Mouse (Mus musculus) neural tube, embryonic 10.5 days (tissue): ENCODE data around the gene Cyp3a25.
"Not testable (repeated sequence)": the region's sequence is repeated elsewhere in the genome, so short reads cannot be mapped to it uniquely, and the experiment has no call there.

Source experiments
- DNase-seq: peaks from one replicate; pipeline ENCODE4 v3.0.0-alpha.2; 2017; ENCODE audit warnings: low spot score; ENCODE audit errors: extremely low spot score

Gene Cyp3a25

DNA sequence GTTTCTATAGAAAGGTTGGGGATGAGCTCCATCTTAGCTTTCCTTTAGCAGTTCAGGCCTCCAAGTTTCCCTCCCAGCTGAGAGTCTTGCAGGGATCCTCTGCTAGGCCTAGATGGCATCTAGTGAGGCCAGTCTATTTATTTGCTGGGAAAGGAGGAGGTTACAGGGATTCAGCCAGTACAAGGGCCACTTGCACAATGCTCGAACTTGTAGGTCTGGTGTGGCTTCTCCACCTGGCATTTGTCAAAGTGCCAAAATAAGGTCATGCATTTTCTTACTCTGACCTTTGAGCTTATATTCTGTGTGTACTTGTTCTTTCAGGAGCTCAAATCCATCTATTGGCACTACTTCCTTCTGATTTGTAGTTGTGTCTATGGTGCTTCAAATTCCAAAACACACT, at the start of gene Cyp3a25:
TSS of gene Cyp3a25 (minus strand) at position 110 of the 400 bp plus-strand sequence.
- DNase-seq: not testable (repeated sequence)

DNA sequence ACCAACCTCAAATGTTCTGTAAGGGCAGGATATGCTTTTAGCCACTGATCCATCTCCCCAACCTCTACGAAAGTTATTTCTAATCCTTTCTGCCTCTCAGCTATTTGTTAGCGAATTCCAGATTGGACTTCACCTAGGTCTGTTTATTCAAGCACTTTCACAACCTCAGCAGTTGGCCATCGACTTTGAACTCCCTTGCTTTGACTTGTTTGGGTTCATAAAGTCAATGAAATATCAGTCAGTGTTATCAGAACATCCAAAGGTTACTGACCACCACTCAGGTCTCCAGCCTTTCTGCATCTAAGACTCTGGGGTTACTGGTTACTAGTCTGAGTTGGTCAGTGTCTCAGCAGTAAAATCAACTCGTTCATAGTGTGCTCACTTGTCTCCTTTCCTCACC, 11.7 kb upstream of the Cyp3a25 start:
- no peak for DNase-seq

DNA sequence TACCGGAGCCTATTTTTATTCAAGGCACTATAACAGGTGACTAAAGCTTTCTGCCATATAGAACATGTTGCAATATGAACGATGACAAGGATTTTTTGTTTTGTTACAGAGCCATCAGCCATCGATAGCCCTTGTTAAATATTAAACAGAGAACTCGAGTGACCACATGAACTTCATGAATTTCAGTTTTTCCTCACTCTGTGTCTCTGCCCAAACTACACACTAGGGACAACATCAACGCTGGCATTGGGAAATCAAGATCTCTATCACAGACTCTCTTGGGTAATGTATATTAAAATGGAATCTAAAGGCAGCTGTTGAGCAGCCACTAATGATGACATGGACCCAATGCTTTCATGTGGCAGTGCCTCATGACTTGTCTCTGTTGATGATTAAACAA, 8.9 kb upstream of the Cyp3a25 start:
- DNase-seq: no peak

DNA sequence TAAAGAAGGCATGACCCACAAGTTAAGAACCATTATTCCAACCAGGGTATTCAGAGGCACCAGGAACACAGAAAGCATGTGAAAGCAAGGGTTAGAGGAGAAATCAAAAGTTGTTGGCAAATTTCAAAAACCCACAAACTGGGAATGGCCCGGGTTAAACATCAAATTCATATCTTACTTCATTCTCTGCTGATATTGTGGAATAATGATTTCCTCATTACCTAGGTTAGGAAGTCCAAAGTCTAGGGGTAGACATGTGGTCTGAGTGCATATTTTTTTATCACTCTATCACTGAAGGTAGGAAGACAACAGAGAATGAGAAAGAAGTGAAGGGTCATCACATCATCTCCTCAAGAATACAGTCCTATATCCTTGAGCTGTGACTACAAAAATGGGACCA, 1.8 kb upstream of the Cyp3a25 start:
- no peak for DNase-seq

DNA sequence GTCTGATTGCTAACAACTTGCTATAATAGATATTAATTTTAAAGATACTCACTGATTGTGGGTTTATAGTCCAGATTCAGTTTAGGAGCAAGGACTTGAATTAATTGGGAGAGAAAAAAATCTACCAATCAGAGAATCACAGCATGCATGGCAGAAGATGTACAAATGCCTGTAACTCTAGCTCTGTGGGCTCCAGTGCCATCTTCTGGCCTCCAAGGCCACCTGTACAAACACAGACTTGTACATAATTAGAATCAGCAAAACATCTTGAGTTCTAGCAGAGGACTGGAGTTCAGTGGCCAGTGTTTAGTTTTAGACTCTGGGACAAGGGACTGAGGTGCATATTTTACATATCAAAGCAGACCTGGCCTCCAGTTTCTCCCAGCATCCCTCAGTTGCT, 42.3 kb downstream of the Cyp3a25 start:
- DNase-seq: no peak
